Mouse (Mus musculus): ENCODE data around the gene Necab3. TPM values are rescaled to one million over a fixed set of nuclear protein-coding genes. Genes with fewer than 3 reads are reported as not detected.

Necab3 gene
- polyA plus RNA-seq, 1 experiment from 2014 or later = 2.7 TPM

GRCm38 (mm10) chr2:154576876-154577743, 18.4 kb upstream of the Necab3 start:
- H3K9me3 ChIP-seq (ENCODE audit: control insufficient read depth, low read length) = no peaks in the 10 kb centered on the region

GRCm38 (mm10) chr2:154574271-154574670, 15.6 kb upstream of the Necab3 start:
- Histone ChIP-seq H3K9ac (ENCODE audit: low read length) (no peak overlapping the region), H3K27ac (ENCODE audit: low read length) (no peak overlapping the region), H3K36me3 (ENCODE audit: control insufficient read depth, insufficient read depth, low read length) (no peaks in the 10 kb centered on the region), H3K27me3 (ENCODE audit: control insufficient read depth, insufficient read depth, low read depth, low read length) (no peaks in the 10 kb centered on the region), H3K4me3 (ENCODE audit: low read length) (no peak overlapping the region), H3K4me1 (replicated peaks; ENCODE audit: control insufficient read depth, insufficient read depth, low read length) (peaks cover 13% of the 10 kb centered on the region; the same call in 1 of the 2 replicates), H3K9me3 (ENCODE audit: control insufficient read depth, low read length) (no peaks in the 10 kb centered on the region), H3K4me2 (ENCODE audit: low read depth, low read length) (no peak overlapping the region)
- ATAC-seq (ENCODE audit: low read depth) = no peak
- 74% methylated on average over 7 of the region's 7 CpGs for WGBS

More at GRCm38 (mm10) chr2:154576876-154577743, 18.4 kb upstream of the Necab3 start:
- H3K27ac ChIP-seq (ENCODE audit: low read length) = no peak overlapping the region
- ATAC-seq (ENCODE audit: low read depth) = no peak
- H3K27me3 ChIP-seq (ENCODE audit: control insufficient read depth, insufficient read depth, low read depth, low read length) = no peaks in the 10 kb centered on the region
- H3K4me3 ChIP-seq (ENCODE audit: low read length) = no peak overlapping the region
- H3K4me2 ChIP-seq (ENCODE audit: low read depth, low read length) = no peak overlapping the region
- no peaks in the 10 kb centered on the region for H3K36me3 ChIP-seq (ENCODE audit: control insufficient read depth, insufficient read depth, low read length)
- no peaks in the 10 kb centered on the region; the same call in 1 of the 2 replicates for H3K4me1 ChIP-seq (replicated peaks; ENCODE audit: control insufficient read depth, insufficient read depth, low read length)
- 60% methylated on average over 12 of the region's 12 CpGs for WGBS
- H3K9ac ChIP-seq (ENCODE audit: low read length) = no peak overlapping the region

- Histone ChIP-seq H3K27ac (ENCODE audit: low read length) (no peak overlapping the region), H3K9ac (ENCODE audit: low read length) (no peak overlapping the region), H3K27me3 (ENCODE audit: control insufficient read depth, insufficient read depth, low read depth, low read length) (no peaks in the 10 kb centered on the region), H3K4me1 (replicated peaks; ENCODE audit: control insufficient read depth, insufficient read depth, low read length) (peaks cover 19% of the 10 kb centered on the region), H3K36me3 (ENCODE audit: control insufficient read depth, insufficient read depth, low read length) (no peaks in the 10 kb centered on the region), H3K4me2 (ENCODE audit: low read depth, low read length) (no peak overlapping the region), H3K4me3 (ENCODE audit: low read length) (no peak overlapping the region), H3K9me3 (ENCODE audit: control insufficient read depth, low read length) (no peaks in the 10 kb centered on the region)
- 55% methylated on average over 3 of the region's 3 CpGs for WGBS
- no peak for ATAC-seq (ENCODE audit: low read depth)
Observed at GRCm38 (mm10) chr2:154572996-154573395, 14.3 kb upstream of the Necab3 start.

- no peaks in the 10 kb centered on the region for H3K36me3 ChIP-seq (ENCODE audit: control insufficient read depth, insufficient read depth, low read length)
- no peak overlapping the region for H3K27ac ChIP-seq (ENCODE audit: low read length)
- H3K9me3 ChIP-seq (ENCODE audit: control insufficient read depth, low read length) = no peaks in the 10 kb centered on the region
- no peaks in the 10 kb centered on the region for H3K27me3 ChIP-seq (ENCODE audit: control insufficient read depth, insufficient read depth, low read depth, low read length)
- peaks cover 29% of the 10 kb centered on the region for H3K4me1 ChIP-seq (replicated peaks; ENCODE audit: control insufficient read depth, insufficient read depth, low read length)
- H3K9ac ChIP-seq (ENCODE audit: low read length) = no peak overlapping the region
- no peak overlapping the region for H3K4me3 ChIP-seq (ENCODE audit: low read length)
- H3K4me2 ChIP-seq (ENCODE audit: low read depth, low read length) = no peak overlapping the region
- ATAC-seq (ENCODE audit: low read depth) = no peak
- 60% methylated on average over 8 of the region's 8 CpGs for WGBS
Observed at GRCm38 (mm10) chr2:154571976-154572375, 13.3 kb upstream of the Necab3 start.

- no peak for ATAC-seq (ENCODE audit: low read depth)
Observed at GRCm38 (mm10) chr2:154571266-154571665, 12.6 kb upstream of the Necab3 start.

GRCm38 (mm10) chr2:154570666-154571065, 12.0 kb upstream of the Necab3 start:
- Histone ChIP-seq H3K9ac (ENCODE audit: low read length) (no peak overlapping the region), H3K4me2 (ENCODE audit: low read depth, low read length) (peak overlapping the region; percentile 81; the same call in 1 of the 2 replicates), H3K27me3 (ENCODE audit: control insufficient read depth, insufficient read depth, low read depth, low read length) (no peaks in the 10 kb centered on the region), H3K4me3 (ENCODE audit: low read length) (no peak overlapping the region), H3K36me3 (ENCODE audit: control insufficient read depth, insufficient read depth, low read length) (no peaks in the 10 kb centered on the region), H3K4me1 (replicated peaks; ENCODE audit: control insufficient read depth, insufficient read depth, low read length) (peaks cover 38% of the 10 kb centered on the region), H3K9me3 (ENCODE audit: control insufficient read depth, low read length) (no peaks in the 10 kb centered on the region), H3K27ac (ENCODE audit: low read length) (peak overlapping the region; percentile 89)
- ATAC-seq (ENCODE audit: low read depth) = no peak
- WGBS = 44% methylated on average over 4 of the region's 4 CpGs

More at GRCm38 (mm10) chr2:154571266-154571665, 12.6 kb upstream of the Necab3 start:
- Histone ChIP-seq H3K27me3 (ENCODE audit: control insufficient read depth, insufficient read depth, low read depth, low read length) (no peaks in the 10 kb centered on the region), H3K27ac (ENCODE audit: low read length) (peak overlapping the region; percentile 89; the same call in 1 of the 2 replicates), H3K4me2 (ENCODE audit: low read depth, low read length) (no peak overlapping the region), H3K4me1 (replicated peaks; ENCODE audit: control insufficient read depth, insufficient read depth, low read length) (peaks cover 36% of the 10 kb centered on the region), H3K4me3 (ENCODE audit: low read length) (no peak overlapping the region), H3K9me3 (ENCODE audit: control insufficient read depth, low read length) (no peaks in the 10 kb centered on the region), H3K36me3 (ENCODE audit: control insufficient read depth, insufficient read depth, low read length) (no peaks in the 10 kb centered on the region), H3K9ac (ENCODE audit: low read length) (no peak overlapping the region)
- WGBS = 72% methylated on average over 4 of the region's 4 CpGs

GRCm38 (mm10) chr2:154569836-154570286, 11.2 kb upstream of the Necab3 start, which contains the start of gene E2f1:
TSS of gene E2f1 (minus strand) at chr2:154569892.
- no peaks in the 10 kb centered on the region for H3K9me3 ChIP-seq (ENCODE audit: control insufficient read depth, low read length)
- peak; percentile 97 for ATAC-seq (ENCODE audit: low read depth)
- no peaks in the 10 kb centered on the region for H3K27me3 ChIP-seq (ENCODE audit: control insufficient read depth, insufficient read depth, low read depth, low read length)
- peak within 1 kb of the TSS; percentile 80 for H3K4me3 ChIP-seq (ENCODE audit: low read length)
- under 1% methylated on average over 36 of the region's 44 CpGs for WGBS
- H3K9ac ChIP-seq (ENCODE audit: low read length) = peak within 1 kb of the TSS; percentile 80
- H3K36me3 ChIP-seq (ENCODE audit: control insufficient read depth, insufficient read depth, low read length) = no peaks in the 10 kb centered on the region
- H3K4me2 ChIP-seq (ENCODE audit: low read depth, low read length) = peak within 1 kb of the TSS; percentile 81
- H3K4me1 ChIP-seq (replicated peaks; ENCODE audit: control insufficient read depth, insufficient read depth, low read length) = peaks cover 38% of the 10 kb centered on the region
- peak within 1 kb of the TSS; percentile 89 for H3K27ac ChIP-seq (ENCODE audit: low read length)

- peak; percentile 78 for ATAC-seq (ENCODE audit: low read depth)
- peak overlapping the region; percentile 80 for H3K4me3 ChIP-seq (ENCODE audit: low read length)
- H3K4me1 ChIP-seq (replicated peaks; ENCODE audit: control insufficient read depth, insufficient read depth, low read length) = peaks cover 38% of the 10 kb centered on the region
- WGBS = 2% methylated on average over 46 of the region's 70 CpGs
- no peaks in the 10 kb centered on the region; the same call in 1 of the 2 replicates for H3K36me3 ChIP-seq (ENCODE audit: control insufficient read depth, insufficient read depth, low read length)
- peak overlapping the region; percentile 75 for H3K4me2 ChIP-seq (ENCODE audit: low read depth, low read length)
- H3K27me3 ChIP-seq (ENCODE audit: control insufficient read depth, insufficient read depth, low read depth, low read length) = no peaks in the 10 kb centered on the region
- H3K27ac ChIP-seq (ENCODE audit: low read length) = peak overlapping the region; percentile 88
- no peaks in the 10 kb centered on the region for H3K9me3 ChIP-seq (ENCODE audit: control insufficient read depth, low read length)
- H3K9ac ChIP-seq (ENCODE audit: low read length) = peak overlapping the region; percentile 80
Observed at GRCm38 (mm10) chr2:154569071-154569748, 10.5 kb upstream of the Necab3 start.
